Mouse (Mus musculus): ENCODE results near the gene Llph. TPM values are rescaled to one million over a fixed set of nuclear protein-coding genes. Genes with fewer than 3 reads are reported as not detected.

Llph gene
- polyA plus RNA-seq (2012), result 4.3 and 4.5 TPM in 2 replicates

GRCm38 (mm10) chr10:120226871-120227661 lies at the start of gene Llph:
Llph (plus strand) TSS chr10:120227070.
- Histone ChIP-seq H3K27me3 (ENCODE audit: control insufficient read depth) (no peaks in the 10 kb centered on the region), H3K4me3 (replicated peaks) (peak within 1 kb of the TSS; percentile 89), H3K36me3 (ENCODE audit: control insufficient read depth) (peaks cover 43% of the 10 kb centered on the region), H3K9me3 (ENCODE audit: control insufficient read depth, low read length) (no peaks in the 10 kb centered on the region), H3K4me1 (ENCODE audit: control insufficient read depth) (peaks cover 33% of the 10 kb centered on the region)
- TF ChIP-seq TAL1 (IDR thresholded peaks at IDR 0.05; ENCODE audit: low read length) (no peak), GATA1 (IDR thresholded peaks at IDR 0.05; ENCODE audit: low read length) (no peak)

- no peaks in the 10 kb centered on the region for H3K9me3 ChIP-seq (ENCODE audit: control insufficient read depth, low read length)
- TF ChIP-seq GATA1 (IDR thresholded peaks at IDR 0.05; ENCODE audit: low read length) (no peak), TAL1 (IDR thresholded peaks at IDR 0.05; ENCODE audit: low read length) (no peak)
Observed at GRCm38 (mm10) chr10:120182887-120183286, 44.0 kb upstream of the Llph start.

GRCm38 (mm10) chr10:120183342-120183741 lies 43.5 kb upstream of the Llph start:
- TF ChIP-seq TAL1 (IDR thresholded peaks at IDR 0.05; ENCODE audit: low read length) (no peak), GATA1 (IDR thresholded peaks at IDR 0.05; ENCODE audit: low read length) (no peak)
- no peak overlapping the region for H3K4me3 ChIP-seq (replicated peaks)

More at GRCm38 (mm10) chr10:120182887-120183286, 44.0 kb upstream of the Llph start:
- H3K27me3 ChIP-seq (ENCODE audit: control insufficient read depth), result no peaks in the 10 kb centered on the region
- H3K36me3 ChIP-seq (ENCODE audit: control insufficient read depth), result no peaks in the 10 kb centered on the region
- no peaks in the 10 kb centered on the region for H3K4me1 ChIP-seq (ENCODE audit: control insufficient read depth)
- H3K4me3 ChIP-seq (replicated peaks), result no peak overlapping the region

GRCm38 (mm10) chr10:120188513-120188912 lies 38.4 kb upstream of the Llph start:
- TF ChIP-seq GATA1 (IDR thresholded peaks at IDR 0.05; ENCODE audit: low read length) (no peak), TAL1 (IDR thresholded peaks at IDR 0.05; ENCODE audit: low read length) (no peak)
- Histone ChIP-seq H3K4me1 (ENCODE audit: control insufficient read depth) (no peaks in the 10 kb centered on the region), H3K4me3 (replicated peaks) (no peak overlapping the region), H3K36me3 (ENCODE audit: control insufficient read depth) (no peaks in the 10 kb centered on the region), H3K27me3 (ENCODE audit: control insufficient read depth) (no peaks in the 10 kb centered on the region), H3K9me3 (ENCODE audit: control insufficient read depth, low read length) (no peaks in the 10 kb centered on the region)

More at GRCm38 (mm10) chr10:120183342-120183741, 43.5 kb upstream of the Llph start:
- Histone ChIP-seq H3K9me3 (ENCODE audit: control insufficient read depth, low read length) (no peaks in the 10 kb centered on the region), H3K36me3 (ENCODE audit: control insufficient read depth) (no peaks in the 10 kb centered on the region), H3K27me3 (ENCODE audit: control insufficient read depth) (no peaks in the 10 kb centered on the region), H3K4me1 (ENCODE audit: control insufficient read depth) (no peaks in the 10 kb centered on the region)

- TF ChIP-seq GATA1 (IDR thresholded peaks at IDR 0.05; ENCODE audit: low read length) (no peak), TAL1 (IDR thresholded peaks at IDR 0.05; ENCODE audit: low read length) (no peak)
- H3K36me3 ChIP-seq (ENCODE audit: control insufficient read depth), result no peaks in the 10 kb centered on the region
- no peak overlapping the region for H3K4me3 ChIP-seq (replicated peaks)
- no peaks in the 10 kb centered on the region for H3K27me3 ChIP-seq (ENCODE audit: control insufficient read depth)
- no peaks in the 10 kb centered on the region for H3K9me3 ChIP-seq (ENCODE audit: control insufficient read depth, low read length)
- no peaks in the 10 kb centered on the region for H3K4me1 ChIP-seq (ENCODE audit: control insufficient read depth)
Observed at GRCm38 (mm10) chr10:120189276-120189675, 37.6 kb upstream of the Llph start.

- Histone ChIP-seq H3K4me3 (replicated peaks) (no peak overlapping the region), H3K27me3 (ENCODE audit: control insufficient read depth) (no peaks in the 10 kb centered on the region), H3K36me3 (ENCODE audit: control insufficient read depth) (no peaks in the 10 kb centered on the region), H3K9me3 (ENCODE audit: control insufficient read depth, low read length) (no peaks in the 10 kb centered on the region), H3K4me1 (ENCODE audit: control insufficient read depth) (no peaks in the 10 kb centered on the region)
- TF ChIP-seq GATA1 (IDR thresholded peaks at IDR 0.05; ENCODE audit: low read length) (no peak), TAL1 (IDR thresholded peaks at IDR 0.05; ENCODE audit: low read length) (no peak)
Observed at GRCm38 (mm10) chr10:120189782-120190181, 37.1 kb upstream of the Llph start.

GRCm38 (mm10) chr10:120191165-120191564 lies 35.7 kb upstream of the Llph start:
- H3K9me3 ChIP-seq (ENCODE audit: control insufficient read depth, low read length), result no peaks in the 10 kb centered on the region
- no peaks in the 10 kb centered on the region for H3K4me1 ChIP-seq (ENCODE audit: control insufficient read depth)

GRCm38 (mm10) chr10:120192278-120192677 lies 34.6 kb upstream of the Llph start:
- TF ChIP-seq GATA1 (IDR thresholded peaks at IDR 0.05; ENCODE audit: low read length), result no peak
- TF ChIP-seq TAL1 (IDR thresholded peaks at IDR 0.05; ENCODE audit: low read length), result no peak
- H3K4me1 ChIP-seq (ENCODE audit: control insufficient read depth), result no peaks in the 10 kb centered on the region
- H3K9me3 ChIP-seq (ENCODE audit: control insufficient read depth, low read length), result no peaks in the 10 kb centered on the region
- H3K27me3 ChIP-seq (ENCODE audit: control insufficient read depth), result no peaks in the 10 kb centered on the region
- no peaks in the 10 kb centered on the region for H3K36me3 ChIP-seq (ENCODE audit: control insufficient read depth)
- H3K4me3 ChIP-seq (replicated peaks), result no peak overlapping the region

More at GRCm38 (mm10) chr10:120191165-120191564, 35.7 kb upstream of the Llph start:
- TF ChIP-seq TAL1 (IDR thresholded peaks at IDR 0.05; ENCODE audit: low read length) (no peak), GATA1 (IDR thresholded peaks at IDR 0.05; ENCODE audit: low read length) (no peak)
- Histone ChIP-seq H3K36me3 (ENCODE audit: control insufficient read depth) (no peaks in the 10 kb centered on the region), H3K27me3 (ENCODE audit: control insufficient read depth) (no peaks in the 10 kb centered on the region), H3K4me3 (replicated peaks) (no peak overlapping the region)

GRCm38 (mm10) chr10:120193255-120193654 lies 33.6 kb upstream of the Llph start:
- no peaks in the 10 kb centered on the region for H3K9me3 ChIP-seq (ENCODE audit: control insufficient read depth, low read length)
- H3K4me1 ChIP-seq (ENCODE audit: control insufficient read depth), result no peaks in the 10 kb centered on the region
- H3K4me3 ChIP-seq (replicated peaks), result no peak overlapping the region
- no peaks in the 10 kb centered on the region for H3K36me3 ChIP-seq (ENCODE audit: control insufficient read depth)
- no peak for TF ChIP-seq GATA1 (IDR thresholded peaks at IDR 0.05; ENCODE audit: low read length)
- no peak for TF ChIP-seq TAL1 (IDR thresholded peaks at IDR 0.05; ENCODE audit: low read length)
- peaks cover 5% of the 10 kb centered on the region for H3K27me3 ChIP-seq (ENCODE audit: control insufficient read depth)
